Mouse (Mus musculus) stomach, embryonic 16.5 days (tissue): Measurements from ENCODE around the gene Diras1. TPM values are rescaled to one million over a fixed set of nuclear protein-coding genes. Genes with fewer than 3 reads are reported as not detected.

Source experiments
- ATAC-seq: fragments of 200-750 bp; cut with Nextera tagmentation; 2 replicates; pipeline ENCODE4 v1.8.0; 2017; ENCODE audit warnings: moderate number of reproducible peaks, moderate TSS enrichment; ENCODE audit not compliant: insufficient read depth, low FRiP score
- H3K27ac ChIP-seq: fragments of 300-500 bp; sonication (generic); 2 replicates; pipeline ENCODE4 v1.5.1; 2014; ENCODE audit warnings: low read length
- H3K27me3 ChIP-seq: fragments of 300-500 bp; sonication (generic); 2 replicates; pipeline ENCODE4 v1.6.1; 2014; ENCODE audit warnings: low read length, control low read depth, mixed read lengths; ENCODE audit not compliant: control insufficient read depth, insufficient read depth
- H3K36me3 ChIP-seq: fragments of 300-500 bp; sonication (generic); 2 replicates; pipeline ENCODE4 v1.6.1; 2014; ENCODE audit warnings: low read length; ENCODE audit not compliant: control insufficient read depth, insufficient read depth
- H3K4me1 ChIP-seq: fragments of 300-500 bp; sonication (generic); 2 replicates; pipeline ENCODE4 v1.6.1; 2014; ENCODE audit warnings: low read length, control low read depth, mixed read lengths; ENCODE audit not compliant: control insufficient read depth, insufficient read depth
- H3K4me2 ChIP-seq: fragments of 300-500 bp; sonication (generic); 2 replicates; pipeline ENCODE4 v1.6.1; 2014; ENCODE audit warnings: low read depth, low read length, mixed read lengths
- H3K4me3 ChIP-seq: fragments of 300-500 bp; sonication (generic); replicated peaks from 2 replicates; pipeline ENCODE4 v1.5.1; 2014; ENCODE audit warnings: mild to moderate bottlenecking, low read length
- H3K9ac ChIP-seq: fragments of 300-500 bp; sonication (generic); 2 replicates; pipeline ENCODE4 v1.6.1; 2014; ENCODE audit warnings: low read length
- H3K9me3 ChIP-seq: fragments of 300-500 bp; sonication (generic); replicated peaks from 2 replicates; pipeline ENCODE4 v1.6.1; 2016; ENCODE audit warnings: low read length, control low read depth; ENCODE audit not compliant: control insufficient read depth
- WGBS: fragments of 180-500 bp; shearing (Covaris S2); extraction: QIAGEN DNeasy Blood & Tissue Kit; methylation state at CpG from one replicate; pipeline ENCODE4 v1.1.7; 2014; 5-methylcytosine and 5-hydroxymethylcytosine counted together
- polyA plus RNA-seq: library from polyadenylated mRNA; unstranded; fragments of >200 nt; fragmentation: Nextera tagmentation; extraction: Ambion mirVana; gene quantifications from 2 replicates; pipeline ENCODE4 v1.2.1, GENCODE M21; 2015

The Diras1 gene
- polyA plus RNA-seq, 1 experiment from 2014 or later, result 0.49 TPM

GRCm38 (mm10) chr10:81021547-81022110 is 3.8 kb downstream of the Diras1 start:
- WGBS, result 8% methylated on average over 26 of the region's 26 CpGs
- peaks cover 24% of the 10 kb centered on the region for H3K27me3 ChIP-seq
- H3K9me3 ChIP-seq, result no peaks in the 10 kb centered on the region
- H3K4me1 ChIP-seq, result peaks cover 5% of the 10 kb centered on the region
- no peak overlapping the region for H3K27ac ChIP-seq
- H3K9ac ChIP-seq, result no peak overlapping the region
- no peaks in the 10 kb centered on the region for H3K36me3 ChIP-seq
- H3K4me2 ChIP-seq, result no peak overlapping the region
- no peak for ATAC-seq
- H3K4me3 ChIP-seq, result no peak overlapping the region

GRCm38 (mm10) chr10:81020207-81020606 is 5.3 kb downstream of the Diras1 start:
- peaks cover 3% of the 10 kb centered on the region for H3K4me1 ChIP-seq

GRCm38 (mm10) chr10:81019687-81020086 is 5.8 kb downstream of the Diras1 start:
- Histone ChIP-seq H3K9ac (no peak overlapping the region), H3K4me2 (no peak overlapping the region), H3K36me3 (no peaks in the 10 kb centered on the region), H3K9me3 (no peaks in the 10 kb centered on the region), H3K4me3 (no peak overlapping the region), H3K4me1 (no peaks in the 10 kb centered on the region), H3K27me3 (peaks cover 17% of the 10 kb centered on the region), H3K27ac (no peak overlapping the region)
- no peak for ATAC-seq
- WGBS, result 65% methylated on average over 6 of the region's 6 CpGs

More at GRCm38 (mm10) chr10:81020207-81020606, 5.3 kb downstream of the Diras1 start:
- H3K27ac ChIP-seq, result no peak overlapping the region
- no peak for ATAC-seq
- H3K27me3 ChIP-seq, result peaks cover 22% of the 10 kb centered on the region
- no peak overlapping the region for H3K9ac ChIP-seq
- H3K4me2 ChIP-seq, result no peak overlapping the region
- 46% methylated on average over 2 of the region's 2 CpGs for WGBS
- no peaks in the 10 kb centered on the region for H3K9me3 ChIP-seq
- H3K4me3 ChIP-seq, result no peak overlapping the region
- H3K36me3 ChIP-seq, result no peaks in the 10 kb centered on the region

GRCm38 (mm10) chr10:81018326-81018725 is 7.1 kb downstream of the Diras1 start:
- Histone ChIP-seq H3K4me2 (no peak overlapping the region), H3K9ac (no peak overlapping the region), H3K27me3 (peaks cover 11% of the 10 kb centered on the region), H3K27ac (no peak overlapping the region), H3K4me1 (no peaks in the 10 kb centered on the region), H3K36me3 (no peaks in the 10 kb centered on the region), H3K4me3 (no peak overlapping the region), H3K9me3 (no peaks in the 10 kb centered on the region)
- ATAC-seq, result no peak
- 42% methylated on average over 10 of the region's 10 CpGs for WGBS

- Histone ChIP-seq H3K4me2 (no peak overlapping the region), H3K4me1 (no peaks in the 10 kb centered on the region), H3K27me3 (no peaks in the 10 kb centered on the region), H3K9ac (no peak overlapping the region), H3K4me3 (no peak overlapping the region), H3K36me3 (no peaks in the 10 kb centered on the region), H3K9me3 (no peaks in the 10 kb centered on the region), H3K27ac (no peak overlapping the region)
- 4% methylated on average over 7 of the region's 7 CpGs for WGBS
- ATAC-seq, result no peak
These were observed 8.8 kb downstream of the Diras1 start for GRCm38 (mm10) chr10:81016645-81017044.

- WGBS, result 84% methylated on average over 2 of the region's 2 CpGs
- H3K9me3 ChIP-seq, result no peaks in the 10 kb centered on the region
These were observed 9.8 kb downstream of the Diras1 start for GRCm38 (mm10) chr10:81015666-81016065.

GRCm38 (mm10) chr10:81014393-81015384 is 10.8 kb downstream of the Diras1 start, which contains the start of gene Gng7:
Gene Gng7, minus strand, starts transcription at chr10:81014945.
- peak; percentile 98 for ATAC-seq
- H3K4me1 ChIP-seq, result no peaks in the 10 kb centered on the region
- no peaks in the 10 kb centered on the region for H3K36me3 ChIP-seq
- no peaks in the 10 kb centered on the region for H3K27me3 ChIP-seq
- peak within 1 kb of the TSS; percentile 48 for H3K4me3 ChIP-seq
- H3K9ac ChIP-seq, result peak within 1 kb of the TSS; percentile 70
- no peaks in the 10 kb centered on the region for H3K9me3 ChIP-seq
- H3K4me2 ChIP-seq, result peak within 1 kb of the TSS; percentile 66
- 9% methylated on average over 31 of the region's 31 CpGs for WGBS
- H3K27ac ChIP-seq, result no peak within 1 kb of the TSS

More at GRCm38 (mm10) chr10:81015666-81016065, 9.8 kb downstream of the Diras1 start:
- ATAC-seq, result no peak
- H3K4me1 ChIP-seq, result no peaks in the 10 kb centered on the region
- no peak overlapping the region for H3K4me3 ChIP-seq
- H3K36me3 ChIP-seq, result no peaks in the 10 kb centered on the region
- no peak overlapping the region for H3K27ac ChIP-seq
- H3K4me2 ChIP-seq, result no peak overlapping the region
- H3K27me3 ChIP-seq, result no peaks in the 10 kb centered on the region
- H3K9ac ChIP-seq, result no peak overlapping the region

- H3K4me3 ChIP-seq, result no peak overlapping the region
- H3K4me2 ChIP-seq, result no peak overlapping the region
- no peaks in the 10 kb centered on the region for H3K4me1 ChIP-seq
- H3K27me3 ChIP-seq, result no peaks in the 10 kb centered on the region
- H3K27ac ChIP-seq, result no peak overlapping the region
- no peaks in the 10 kb centered on the region for H3K9me3 ChIP-seq
- no peak for ATAC-seq
- H3K36me3 ChIP-seq, result no peaks in the 10 kb centered on the region
- H3K9ac ChIP-seq, result no peak overlapping the region
- 66% methylated on average over 6 of the region's 6 CpGs for WGBS
These were observed 14.6 kb downstream of the Diras1 start for GRCm38 (mm10) chr10:81010851-81011250.

- peak; percentile 42; the same call in 1 of the 2 replicates for ATAC-seq
- H3K9ac ChIP-seq, result no peak overlapping the region
- 28% methylated on average over 7 of the region's 7 CpGs for WGBS
- H3K4me3 ChIP-seq, result no peak overlapping the region
- H3K27me3 ChIP-seq, result no peaks in the 10 kb centered on the region
- no peak overlapping the region for H3K4me2 ChIP-seq
- H3K36me3 ChIP-seq, result no peaks in the 10 kb centered on the region
- H3K4me1 ChIP-seq, result no peaks in the 10 kb centered on the region
- no peaks in the 10 kb centered on the region for H3K9me3 ChIP-seq
- H3K27ac ChIP-seq, result no peak overlapping the region
These were observed 18.2 kb downstream of the Diras1 start for GRCm38 (mm10) chr10:81007240-81007639.
